Mouse (Mus musculus) liver, postnatal 0 days (tissue): Measurements from ENCODE around the gene Ube2j2. TPM values are rescaled to one million over a fixed set of nuclear protein-coding genes. Genes with fewer than 3 reads are reported as not detected.

Experiments used
- ATAC-seq: fragments of 200-750 bp; cut with Nextera tagmentation; 2 replicates; pipeline ENCODE4 v1.8.0; 2017; ENCODE audit warnings: mild to moderate bottlenecking, moderate library complexity
- DNase-seq: peaks from one replicate; pipeline ENCODE4 v3.0.0-alpha.2; 2016
- H3K27ac ChIP-seq: fragments of 300-500 bp; sonication (generic); 2 replicates; pipeline ENCODE4 v1.5.1; 2014; ENCODE audit warnings: antibody characterized with exemption, moderate library complexity, mild to moderate bottlenecking, low read depth
- H3K27me3 ChIP-seq: fragments of 300-500 bp; sonication (generic); 2 replicates; pipeline ENCODE4 v1.6.1; 2014; ENCODE audit warnings: low read length, control low read depth, mixed read lengths; ENCODE audit not compliant: insufficient read depth
- H3K36me3 ChIP-seq: fragments of 300-500 bp; sonication (generic); replicated peaks from 2 replicates; pipeline ENCODE4 v1.6.1; 2014; ENCODE audit warnings: mild to moderate bottlenecking, control low read depth, low read length, moderate library complexity, mixed read lengths; ENCODE audit not compliant: insufficient read depth
- H3K4me1 ChIP-seq: fragments of 300-500 bp; sonication (generic); 2 replicates; pipeline ENCODE4 v1.6.1; 2014; ENCODE audit warnings: antibody characterized with exemption, mild to moderate bottlenecking, control low read depth; ENCODE audit not compliant: insufficient read depth
- H3K4me2 ChIP-seq: fragments of 300-500 bp; sonication (generic); 2 replicates; pipeline ENCODE4 v1.6.1; 2014; ENCODE audit warnings: low read depth, mild to moderate bottlenecking, low read length, moderate library complexity, mixed read lengths
- H3K4me3 ChIP-seq: fragments of 300-500 bp; sonication (generic); 2 replicates; pipeline ENCODE4 v1.5.1; 2014; ENCODE audit warnings: low read depth, low read length
- H3K9ac ChIP-seq: fragments of 300-500 bp; sonication (generic); replicated peaks from 2 replicates; pipeline ENCODE4 v1.6.1; 2014; ENCODE audit warnings: mild to moderate bottlenecking, moderate library complexity
- H3K9me3 ChIP-seq: fragments of 300-500 bp; sonication (generic); 2 replicates; pipeline ENCODE4 v1.6.1; 2016; ENCODE audit warnings: mild to moderate bottlenecking, control low read depth, low read length, mixed read lengths
- CTCF ChIP-seq: sonication (generic); IDR thresholded peaks from 2 replicates; pipeline ENCODE4 v1.5.1; 2016; ENCODE audit warnings: antibody characterized with exemption, low read depth
- EP300 ChIP-seq: IDR thresholded peaks from 2 replicates; pipeline ENCODE4 v1.6.1; 2016; ENCODE audit warnings: antibody characterized with exemption, low read depth, mild to moderate bottlenecking
- WGBS: fragments of 180-500 bp; shearing (Covaris S2); extraction: QIAGEN DNeasy Blood & Tissue Kit; methylation state at CpG from one replicate; pipeline ENCODE4 v1.1.7; 2014; ENCODE audit not compliant: insufficient replicate concordance; 5-methylcytosine and 5-hydroxymethylcytosine counted together
- polyA plus RNA-seq: library from polyadenylated mRNA; unstranded; fragments of >200 nt; fragmentation: Nextera tagmentation; extraction: Ambion mirVana; gene quantifications from 2 replicates; pipeline ENCODE4 v1.2.1, GENCODE M21; 2015

Gene Ube2j2
- polyA plus RNA-seq, 1 experiment from 2014 or later: 45.9 TPM

- WGBS: 74% methylated on average over 5 of the region's 5 CpGs
- Histone ChIP-seq H3K4me3 (no peak overlapping the region), H3K4me2 (no peak overlapping the region), H3K27ac (no peak overlapping the region), H3K27me3 (no peaks in the 10 kb centered on the region), H3K36me3 (peaks cover 10% of the 10 kb centered on the region), H3K4me1 (peaks cover 11% of the 10 kb centered on the region), H3K9ac (no peak overlapping the region), H3K9me3 (no peaks in the 10 kb centered on the region)
- no peak for ATAC-seq
- peak; percentile 27 for DNase-seq
- TF ChIP-seq EP300 (no peak), CTCF (no peak)
These were observed 26.7 kb downstream of the Ube2j2 start for GRCm38 (mm10) chr4:155970286-155970685.

DNA sequence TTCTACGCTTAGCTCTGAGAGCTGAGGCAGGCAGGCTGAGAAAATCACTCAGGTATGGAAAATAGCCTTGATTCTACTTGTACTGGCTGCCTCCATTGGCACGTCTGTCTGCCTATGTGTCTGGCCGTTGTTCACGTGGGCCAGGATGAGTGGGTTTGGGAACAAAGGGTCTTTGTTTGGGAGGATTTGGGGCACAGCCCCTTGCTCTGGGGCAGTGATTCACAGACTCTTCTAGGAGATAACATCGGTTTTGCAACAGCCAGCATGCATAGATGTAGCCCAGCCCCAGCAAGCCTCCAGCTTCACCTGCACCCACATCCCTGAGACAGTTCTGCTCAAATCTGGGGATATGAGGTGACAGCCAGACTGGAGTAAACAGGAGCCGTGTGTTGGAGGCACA lies 29.0 kb downstream of the Ube2j2 start:
- H3K9ac ChIP-seq: no peak overlapping the region
- DNase-seq (no peak), ATAC-seq (no peak)
- H3K27me3 ChIP-seq: no peaks in the 10 kb centered on the region
- H3K36me3 ChIP-seq: no peaks in the 10 kb centered on the region
- TF ChIP-seq CTCF (no peak), EP300 (no peak)
- no peak overlapping the region for H3K27ac ChIP-seq
- peaks cover 11% of the 10 kb centered on the region for H3K4me1 ChIP-seq
- no peak overlapping the region for H3K4me2 ChIP-seq
- no peaks in the 10 kb centered on the region for H3K9me3 ChIP-seq
- WGBS: 87% methylated on average over 6 of the region's 6 CpGs
- H3K4me3 ChIP-seq: no peak overlapping the region

DNA sequence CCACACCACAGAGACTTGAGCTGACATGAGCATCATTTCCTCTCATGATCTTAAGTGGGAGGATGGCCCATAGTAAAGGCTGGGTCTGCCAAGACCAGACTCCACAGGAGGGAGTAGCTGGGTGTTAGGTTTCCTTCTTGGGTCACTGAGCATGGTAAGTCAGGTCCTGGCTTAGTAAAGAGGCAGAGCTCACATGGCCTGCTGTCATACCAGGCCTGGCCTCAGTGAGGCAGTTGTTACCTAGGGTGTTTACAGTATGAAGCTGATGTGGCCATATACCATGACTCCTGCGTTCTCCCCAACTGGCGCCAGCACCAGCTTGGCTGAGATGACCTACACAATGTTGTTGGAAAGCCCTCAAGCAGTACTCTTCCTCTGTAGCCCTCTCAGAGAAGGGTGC lies 29.6 kb downstream of the Ube2j2 start:
- TF ChIP-seq CTCF (peak; percentile 20; the same call in 1 of the 2 replicates), EP300 (no peak)
- H3K9me3 ChIP-seq: no peaks in the 10 kb centered on the region
- WGBS: 74% methylated on average over 2 of the region's 2 CpGs
- no peak overlapping the region for H3K27ac ChIP-seq
- no peak for DNase-seq
- no peak overlapping the region for H3K4me3 ChIP-seq
- H3K27me3 ChIP-seq: no peaks in the 10 kb centered on the region
- H3K4me1 ChIP-seq: peaks cover 11% of the 10 kb centered on the region
- no peak overlapping the region for H3K9ac ChIP-seq
- H3K4me2 ChIP-seq: no peak overlapping the region
- H3K36me3 ChIP-seq: no peaks in the 10 kb centered on the region
- no peak for ATAC-seq

- Histone ChIP-seq H3K27me3 (no peaks in the 10 kb centered on the region), H3K27ac (no peak overlapping the region), H3K36me3 (no peaks in the 10 kb centered on the region), H3K9me3 (no peaks in the 10 kb centered on the region), H3K4me2 (no peak overlapping the region), H3K4me1 (no peaks in the 10 kb centered on the region), H3K4me3 (no peak overlapping the region), H3K9ac (no peak overlapping the region)
- DNase-seq: no peak
- 0 out of 2 replicates have a peak, but pooled peaks have one; percentile 10 for ATAC-seq
- 50% methylated on average over 12 of the region's 12 CpGs for WGBS
- TF ChIP-seq CTCF (no peak), EP300 (peak; percentile 77; the same call in 1 of the 2 replicates)
These were observed 37.9 kb downstream of the Ube2j2 start for GRCm38 (mm10) chr4:155981436-155982082.

GRCm38 (mm10) chr4:155983788-155984187 lies 40.2 kb downstream of the Ube2j2 start:
- Histone ChIP-seq H3K36me3 (no peaks in the 10 kb centered on the region), H3K9ac (no peak overlapping the region), H3K4me1 (peaks cover 3% of the 10 kb centered on the region; the same call in 1 of the 2 replicates), H3K27me3 (no peaks in the 10 kb centered on the region), H3K9me3 (no peaks in the 10 kb centered on the region), H3K4me2 (no peak overlapping the region), H3K4me3 (no peak overlapping the region), H3K27ac (no peak overlapping the region)
- TF ChIP-seq EP300: no peak
- TF ChIP-seq CTCF: no peak
- DNase-seq: no peak
- no peak for ATAC-seq
- WGBS: 32% methylated on average over 2 of the region's 2 CpGs

DNA sequence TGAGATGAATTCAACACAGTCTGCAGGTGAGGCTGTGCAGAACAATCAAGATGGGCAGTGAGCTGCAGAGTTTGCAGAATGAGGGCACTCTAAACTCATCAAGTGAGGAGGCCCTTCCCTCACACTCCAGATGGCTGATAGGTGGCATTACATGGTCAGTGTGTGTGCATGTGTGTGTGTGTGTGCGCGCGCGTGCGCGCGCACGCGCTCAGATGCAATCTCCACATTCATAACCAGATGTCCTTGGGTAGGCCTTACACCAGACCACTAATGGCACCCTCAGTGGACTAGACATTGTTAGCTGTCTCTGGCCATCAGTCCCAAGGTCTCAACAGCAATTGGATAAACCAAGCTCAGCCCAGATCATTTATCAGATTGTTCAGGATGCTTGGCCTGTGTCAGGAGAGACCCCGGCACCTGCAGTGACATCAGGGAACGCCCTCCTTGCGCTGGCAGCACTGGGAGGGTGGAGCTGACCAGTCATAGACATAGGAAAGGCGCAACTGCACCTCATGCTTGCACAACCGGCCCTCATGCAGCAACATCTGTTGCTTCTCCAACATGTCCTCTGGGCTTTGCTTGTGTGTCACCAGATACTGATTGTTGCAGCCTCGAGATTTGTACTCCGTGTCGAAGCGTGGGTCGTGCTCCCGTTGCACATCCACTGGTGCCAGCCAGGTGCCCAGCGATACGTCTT lies 47.7 kb downstream of the Ube2j2 start:
- DNase-seq (peak; percentile 55), ATAC-seq (no peak)
- peaks cover 34% of the 10 kb centered on the region for H3K4me1 ChIP-seq
- no peaks in the 10 kb centered on the region for H3K27me3 ChIP-seq
- peak overlapping the region; percentile 89; the same call in 1 of the 2 replicates for H3K27ac ChIP-seq
- peaks cover 5% of the 10 kb centered on the region; the same call in 1 of the 2 replicates for H3K36me3 ChIP-seq
- peak overlapping the region; percentile 97 for H3K4me2 ChIP-seq
- peak overlapping the region; percentile 65 for H3K9ac ChIP-seq
- H3K9me3 ChIP-seq: no peaks in the 10 kb centered on the region
- H3K4me3 ChIP-seq: peak overlapping the region; percentile 99
- TF ChIP-seq CTCF: no peak
- no peak for TF ChIP-seq EP300
- 73% methylated on average over 22 of the region's 22 CpGs for WGBS
